Mouse (Mus musculus) neural tube, embryonic 11.5 days (tissue): ENCODE results near the gene Cdk18. TPM values are rescaled to one million over a fixed set of nuclear protein-coding genes. Genes with fewer than 3 reads are reported as not detected.

Experiments
- ATAC-seq: fragments of 200-750 bp; cut with Nextera tagmentation; 2 replicates; pipeline ENCODE4 v1.8.0; 2017; ENCODE audit warnings: moderate number of reproducible peaks, mild to moderate bottlenecking, moderate TSS enrichment, moderate library complexity; ENCODE audit not compliant: insufficient read depth, low FRiP score, low TSS enrichment
- DNase-seq: peaks from one replicate; pipeline ENCODE4 v3.0.0-alpha.2; 2015; ENCODE audit warnings: low spot score
- H3K27ac ChIP-seq: fragments of 300-500 bp; sonication (generic); 2 replicates; pipeline ENCODE4 v1.5.1; 2014; ENCODE audit warnings: low read depth, mild to moderate bottlenecking, low read length
- H3K27me3 ChIP-seq: fragments of 300-500 bp; sonication (generic); 2 replicates; pipeline ENCODE4 v1.6.1; 2014; ENCODE audit warnings: mild to moderate bottlenecking, low read length, mixed read lengths; ENCODE audit not compliant: control insufficient read depth, insufficient read depth
- H3K36me3 ChIP-seq: fragments of 300-500 bp; sonication (generic); 2 replicates; pipeline ENCODE4 v1.6.1; 2014; ENCODE audit warnings: mild to moderate bottlenecking, low read length, moderate library complexity, mixed read lengths; ENCODE audit not compliant: control insufficient read depth, insufficient read depth
- H3K4me1 ChIP-seq: fragments of 300-500 bp; sonication (generic); 2 replicates; pipeline ENCODE4 v1.6.1; 2014; ENCODE audit warnings: low read length, mixed read lengths; ENCODE audit not compliant: control insufficient read depth, insufficient read depth
- H3K4me2 ChIP-seq: fragments of 300-500 bp; sonication (generic); 2 replicates; pipeline ENCODE4 v1.6.1; 2014; ENCODE audit warnings: low read depth, mild to moderate bottlenecking, moderate library complexity
- H3K4me3 ChIP-seq: fragments of 300-500 bp; sonication (generic); 2 replicates; pipeline ENCODE4 v1.5.1; 2014; ENCODE audit warnings: low read depth, low read length
- H3K9ac ChIP-seq: fragments of 300-500 bp; sonication (generic); 2 replicates; pipeline ENCODE4 v1.6.1; 2014; ENCODE audit warnings: mild to moderate bottlenecking, low read length
- H3K9me3 ChIP-seq: fragments of 300-500 bp; sonication (generic); 2 replicates; pipeline ENCODE4 v1.6.1; 2016; ENCODE audit warnings: low read length; ENCODE audit not compliant: control insufficient read depth
- WGBS: fragments of 180-500 bp; shearing (Covaris S2); extraction: QIAGEN DNeasy Blood & Tissue Kit; methylation state at CpG from one replicate; pipeline ENCODE4 v1.1.7; 2014; 5-methylcytosine and 5-hydroxymethylcytosine counted together
- polyA plus RNA-seq: library from polyadenylated mRNA; unstranded; fragments of >200 nt; fragmentation: Nextera tagmentation; extraction: Ambion mirVana; gene quantifications from 2 replicates; pipeline ENCODE4 v1.2.1, GENCODE M21; 2014

Gene Cdk18
- polyA plus RNA-seq, 1 experiment from 2014 or later, result 1.9 TPM

- H3K9me3 ChIP-seq, result no peaks in the 10 kb centered on the region
- H3K4me3 ChIP-seq, result no peak overlapping the region
- peaks cover 5% of the 10 kb centered on the region; the same call in 1 of the 2 replicates for H3K4me1 ChIP-seq
- no peaks in the 10 kb centered on the region for H3K36me3 ChIP-seq
- H3K4me2 ChIP-seq, result no peak overlapping the region
- ATAC-seq (no peak), DNase-seq (no peak)
- no peak overlapping the region for H3K27ac ChIP-seq
- H3K9ac ChIP-seq, result no peak overlapping the region
- H3K27me3 ChIP-seq, result peaks cover 27% of the 10 kb centered on the region
- 85% methylated on average over 3 of the region's 3 CpGs for WGBS
Observed at GRCm38 (mm10) chr1:132070659-132071058, 68.8 kb downstream of the Cdk18 start.

GRCm38 (mm10) chr1:132069436-132069835, 70.0 kb downstream of the Cdk18 start:
- Histone ChIP-seq H3K4me3 (no peak overlapping the region), H3K27me3 (peaks cover 27% of the 10 kb centered on the region), H3K4me2 (no peak overlapping the region), H3K4me1 (peaks cover 5% of the 10 kb centered on the region; the same call in 1 of the 2 replicates), H3K36me3 (no peaks in the 10 kb centered on the region), H3K9ac (no peak overlapping the region), H3K27ac (no peak overlapping the region), H3K9me3 (no peaks in the 10 kb centered on the region)
- 87% methylated on average over 8 of the region's 8 CpGs for WGBS
- no peak for ATAC-seq
- no peak for DNase-seq

GRCm38 (mm10) chr1:132067261-132068255, 71.9 kb downstream of the Cdk18 start, which contains the start of gene Mfsd4a:
Gene Mfsd4a (minus strand): TSS chr1:132068062.
- Histone ChIP-seq H3K4me1 (peaks cover 5% of the 10 kb centered on the region; the same call in 1 of the 2 replicates), H3K9ac (peak within 1 kb of the TSS; percentile 51), H3K4me2 (peak within 1 kb of the TSS; percentile 95), H3K27ac (no peak within 1 kb of the TSS), H3K9me3 (no peaks in the 10 kb centered on the region), H3K4me3 (peak within 1 kb of the TSS; percentile 41), H3K36me3 (no peaks in the 10 kb centered on the region), H3K27me3 (peaks cover 27% of the 10 kb centered on the region)
- 2% methylated on average over 64 of the region's 80 CpGs for WGBS
- DNase-seq, result peak; percentile 68
- peak; percentile 58; the same call in 1 of the 2 replicates for ATAC-seq

GRCm38 (mm10) chr1:132065475-132066172, 73.9 kb downstream of the Cdk18 start:
- DNase-seq (no peak), ATAC-seq (no peak)
- H3K4me1 ChIP-seq, result peaks cover 5% of the 10 kb centered on the region; the same call in 1 of the 2 replicates
- no peaks in the 10 kb centered on the region for H3K36me3 ChIP-seq
- peaks cover 27% of the 10 kb centered on the region for H3K27me3 ChIP-seq
- no peak overlapping the region for H3K4me2 ChIP-seq
- no peaks in the 10 kb centered on the region for H3K9me3 ChIP-seq
- 75% methylated on average over 8 of the region's 8 CpGs for WGBS
- no peak overlapping the region for H3K4me3 ChIP-seq
- no peak overlapping the region for H3K27ac ChIP-seq
- H3K9ac ChIP-seq, result no peak overlapping the region

GRCm38 (mm10) chr1:132065001-132065400, 74.5 kb downstream of the Cdk18 start:
- 71% methylated on average over 1 of the region's 1 CpGs for WGBS
- peaks cover 27% of the 10 kb centered on the region for H3K27me3 ChIP-seq
- H3K4me1 ChIP-seq, result peaks cover 5% of the 10 kb centered on the region; the same call in 1 of the 2 replicates
- no peaks in the 10 kb centered on the region for H3K36me3 ChIP-seq
- no peak overlapping the region for H3K4me2 ChIP-seq
- no peak overlapping the region for H3K27ac ChIP-seq
- ATAC-seq (no peak), DNase-seq (no peak)
- H3K9me3 ChIP-seq, result no peaks in the 10 kb centered on the region
- H3K9ac ChIP-seq, result no peak overlapping the region
- H3K4me3 ChIP-seq, result no peak overlapping the region

GRCm38 (mm10) chr1:132063096-132063495, 76.4 kb downstream of the Cdk18 start:
- Histone ChIP-seq H3K4me2 (no peak overlapping the region), H3K27ac (no peak overlapping the region), H3K9ac (no peak overlapping the region), H3K27me3 (peaks cover 17% of the 10 kb centered on the region), H3K9me3 (no peaks in the 10 kb centered on the region), H3K36me3 (no peaks in the 10 kb centered on the region), H3K4me1 (peaks cover 5% of the 10 kb centered on the region; the same call in 1 of the 2 replicates), H3K4me3 (no peak overlapping the region)
- ATAC-seq, result no peak
- WGBS, result 86% methylated on average over 4 of the region's 4 CpGs
- no peak for DNase-seq

Other genes starting within 250 kb of the Cdk18 start
- 50.6 and 54.6 TPM in 2 replicates for gene Nucks1, start 229.2 kb downstream of the Cdk18 start, polyA plus RNA-seq
- gene Slc45a3, start 176.7 kb downstream of the Cdk18 start, polyA plus RNA-seq, result 11.8 TPM in 2 replicates
- gene Elk4, start 132.1 kb downstream of the Cdk18 start, polyA plus RNA-seq, result 18.7 and 21.6 TPM in 2 replicates
- 10.7 and 12.6 TPM in 2 replicates for gene Mfsd4a, start 71.6 kb downstream of the Cdk18 start, polyA plus RNA-seq
- gene Lemd1, start 51.7 kb upstream of the Cdk18 start, polyA plus RNA-seq, result 5.6 and 6.8 TPM in 2 replicates
- gene AC124108.1, start 51.8 kb upstream of the Cdk18 start, polyA plus RNA-seq, result 2.2 and 2.6 TPM in 2 replicates
- gene Gm10188, start 90.1 kb upstream of the Cdk18 start, polyA plus RNA-seq, result not detected in 2 replicates
- 1.3 and 2.5 TPM in 2 replicates for gene Klhdc8a, start 158.9 kb upstream of the Cdk18 start, polyA plus RNA-seq
- gene Nuak2, start 176.4 kb upstream of the Cdk18 start, polyA plus RNA-seq, result 24.4 and 25.4 TPM in 2 replicates